Mouse (Mus musculus) stomach, postnatal 0 days (tissue): ENCODE results near the gene Slc44a3. TPM values are rescaled to one million over a fixed set of nuclear protein-coding genes. Genes with fewer than 3 reads are reported as not detected.

Experiments used
- ATAC-seq: fragments of 200-750 bp; cut with Nextera tagmentation; 2 replicates; pipeline ENCODE4 v1.8.0; 2017; ENCODE audit not compliant: low FRiP score, low TSS enrichment
- DNase-seq: peaks from one replicate; pipeline ENCODE4 v3.0.0-alpha.2; 2016; ENCODE audit warnings: low spot score
- H3K27ac ChIP-seq: fragments of 300-500 bp; sonication (generic); replicated peaks from 2 replicates; pipeline ENCODE4 v1.5.1; 2014; ENCODE audit warnings: mild to moderate bottlenecking, control low read depth
- H3K27me3 ChIP-seq: fragments of 300-500 bp; sonication (generic); 2 replicates; pipeline ENCODE4 v1.6.1; 2014; ENCODE audit warnings: low read length; ENCODE audit not compliant: control insufficient read depth, insufficient read depth
- H3K36me3 ChIP-seq: fragments of 300-500 bp; sonication (generic); 2 replicates; pipeline ENCODE4 v1.6.1; 2014; ENCODE audit warnings: low read length, mixed read lengths; ENCODE audit not compliant: control insufficient read depth, insufficient read depth
- H3K4me1 ChIP-seq: fragments of 300-500 bp; sonication (generic); replicated peaks from 2 replicates; pipeline ENCODE4 v1.6.1; 2014; ENCODE audit warnings: antibody characterized with exemption; ENCODE audit not compliant: control insufficient read depth, insufficient read depth
- H3K4me2 ChIP-seq: fragments of 300-500 bp; sonication (generic); replicated peaks from 2 replicates; pipeline ENCODE4 v1.6.1; 2014; ENCODE audit warnings: low read depth, mild to moderate bottlenecking, control low read depth, moderate library complexity
- H3K4me3 ChIP-seq: fragments of 300-500 bp; sonication (generic); 2 replicates; pipeline ENCODE4 v1.5.1; 2014; ENCODE audit warnings: low read depth, low read length, control low read depth
- H3K9ac ChIP-seq: fragments of 300-500 bp; sonication (generic); 2 replicates; pipeline ENCODE4 v1.6.1; 2014; ENCODE audit warnings: mild to moderate bottlenecking, low read length, control low read depth, mixed read lengths
- H3K9me3 ChIP-seq: fragments of 300-500 bp; sonication (generic); 2 replicates; pipeline ENCODE4 v1.6.1; 2016; ENCODE audit warnings: low read length; ENCODE audit not compliant: control insufficient read depth
- CTCF ChIP-seq: IDR thresholded peaks from 2 replicates; pipeline ENCODE4 v1.5.1; 2016; ENCODE audit warnings: antibody characterized with exemption, low read depth, mild to moderate bottlenecking, moderate library complexity
- EP300 ChIP-seq: optimal IDR thresholded peaks from 2 replicates; pipeline ENCODE3; 2016; ENCODE audit warnings: antibody characterized with exemption
- WGBS: fragments of 180-500 bp; shearing (Covaris S2); extraction: QIAGEN DNeasy Blood & Tissue Kit; methylation state at CpG from one replicate; pipeline ENCODE4 v1.1.7; 2014; 5-methylcytosine and 5-hydroxymethylcytosine counted together
- polyA plus RNA-seq: library from polyadenylated mRNA; unstranded; fragments of >200 nt; fragmentation: Nextera tagmentation; extraction: Ambion mirVana; gene quantifications from 2 replicates; pipeline ENCODE4 v1.2.1, GENCODE M21; 2015

The Slc44a3 gene
- polyA plus RNA-seq, 1 experiment from 2014 or later = 42.7 TPM

DNA sequence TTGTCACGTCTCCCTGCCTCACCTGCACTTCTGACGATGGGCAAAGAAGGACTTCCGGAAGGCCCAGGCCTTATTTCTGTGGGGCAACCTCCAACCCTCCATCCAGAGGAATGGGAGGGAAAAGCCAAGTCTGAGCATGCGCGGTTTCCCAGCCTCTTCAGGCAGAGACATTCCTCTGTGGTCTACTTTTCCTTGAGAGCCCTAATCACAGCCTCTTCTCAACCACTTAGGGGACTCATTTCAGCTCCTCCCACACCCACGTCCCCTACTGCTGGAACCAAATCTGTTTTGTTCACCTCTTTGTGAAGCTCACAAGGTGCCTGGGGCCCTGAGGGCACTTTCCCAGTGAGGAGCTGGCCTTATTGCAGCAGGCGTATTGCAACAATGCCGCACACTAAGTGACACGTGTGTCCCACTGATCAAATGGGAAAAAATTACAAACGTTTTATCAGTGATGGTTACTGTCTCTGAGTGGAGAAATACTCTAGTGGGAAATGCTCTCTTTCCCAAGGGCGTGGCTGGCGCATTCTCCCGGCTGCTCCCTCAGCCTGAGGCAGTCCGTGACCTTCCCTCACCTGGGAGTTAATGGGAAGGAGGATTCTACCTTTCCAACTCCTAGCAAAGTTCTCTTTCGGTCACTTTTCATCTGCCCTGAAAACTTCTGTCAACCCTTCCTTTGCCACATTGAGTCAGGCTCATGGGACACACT lies 27.4 kb upstream of the Slc44a3 start:
- H3K4me1 ChIP-seq = no peaks in the 10 kb centered on the region
- H3K9me3 ChIP-seq = no peaks in the 10 kb centered on the region
- DNase-seq = no peak
- H3K27me3 ChIP-seq = no peaks in the 10 kb centered on the region
- H3K36me3 ChIP-seq = no peaks in the 10 kb centered on the region
- no peak overlapping the region for H3K9ac ChIP-seq
- 74% methylated on average over 15 of the region's 15 CpGs for WGBS
- H3K27ac ChIP-seq = peak overlapping the region; percentile 84
- ATAC-seq = 0 out of 2 replicates have a peak, but pooled peaks have one; percentile 13
- H3K4me2 ChIP-seq = no peak overlapping the region
- TF ChIP-seq CTCF = no peak
- TF ChIP-seq EP300 = no peak
- no peak overlapping the region for H3K4me3 ChIP-seq

DNA sequence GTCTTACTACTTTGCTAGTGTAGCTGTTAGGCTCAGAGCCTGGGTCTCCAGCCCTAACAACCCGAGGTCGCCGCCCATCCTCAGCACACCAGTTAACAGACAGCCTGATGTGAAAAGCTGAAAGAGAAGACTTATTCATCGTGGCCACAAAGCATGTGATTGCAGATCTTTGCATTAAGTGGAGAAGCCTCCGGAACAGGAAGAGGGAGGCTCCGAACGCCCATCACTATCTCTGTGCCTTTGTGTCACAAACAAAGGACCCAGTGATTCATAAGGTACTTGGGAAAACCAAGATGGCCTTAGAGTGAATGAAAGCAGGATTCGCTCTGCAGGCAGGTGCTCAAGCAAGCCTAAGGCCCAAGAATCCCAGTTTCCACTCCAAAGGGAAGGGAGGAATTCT lies 26.7 kb upstream of the Slc44a3 start:
- 82% methylated on average over 8 of the region's 8 CpGs for WGBS
- peak overlapping the region; percentile 84; the same call in 1 of the 2 replicates for H3K27ac ChIP-seq
- H3K4me3 ChIP-seq = no peak overlapping the region
- H3K36me3 ChIP-seq = no peaks in the 10 kb centered on the region
- DNase-seq = no peak
- H3K9ac ChIP-seq = no peak overlapping the region
- H3K27me3 ChIP-seq = no peaks in the 10 kb centered on the region
- ATAC-seq = no peak
- TF ChIP-seq CTCF = no peak
- H3K4me2 ChIP-seq = no peak overlapping the region
- no peaks in the 10 kb centered on the region for H3K9me3 ChIP-seq
- H3K4me1 ChIP-seq = no peaks in the 10 kb centered on the region

DNA sequence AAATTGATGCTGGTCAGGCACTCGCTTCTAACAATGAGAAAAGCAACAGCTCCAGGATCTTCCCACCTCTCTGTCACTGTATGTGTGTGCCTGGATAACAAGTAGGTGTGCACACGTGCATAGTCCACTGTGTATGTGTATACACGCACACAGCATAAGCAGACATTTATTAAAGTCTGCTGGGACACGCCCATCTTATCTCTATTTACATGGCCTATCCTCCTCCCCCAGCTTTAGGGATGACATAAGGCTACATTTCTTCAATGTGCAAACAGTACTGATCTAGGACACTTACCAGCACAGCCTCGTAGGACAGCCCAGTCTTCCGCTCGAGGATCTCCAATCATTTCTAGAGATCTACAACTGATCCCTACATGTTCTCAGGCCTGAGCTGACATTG lies 24.1 kb upstream of the Slc44a3 start:
- H3K27ac ChIP-seq = no peak overlapping the region
- no peak overlapping the region for H3K9ac ChIP-seq
- H3K4me2 ChIP-seq = no peak overlapping the region
- WGBS = 52% methylated on average over 7 of the region's 7 CpGs
- DNase-seq (no peak), ATAC-seq (peak; percentile 74)
- no peaks in the 10 kb centered on the region for H3K36me3 ChIP-seq
- H3K9me3 ChIP-seq = no peaks in the 10 kb centered on the region
- H3K4me3 ChIP-seq = no peak overlapping the region
- no peaks in the 10 kb centered on the region for H3K4me1 ChIP-seq
- TF ChIP-seq CTCF (no peak), EP300 (no peak)
- no peaks in the 10 kb centered on the region for H3K27me3 ChIP-seq

DNA sequence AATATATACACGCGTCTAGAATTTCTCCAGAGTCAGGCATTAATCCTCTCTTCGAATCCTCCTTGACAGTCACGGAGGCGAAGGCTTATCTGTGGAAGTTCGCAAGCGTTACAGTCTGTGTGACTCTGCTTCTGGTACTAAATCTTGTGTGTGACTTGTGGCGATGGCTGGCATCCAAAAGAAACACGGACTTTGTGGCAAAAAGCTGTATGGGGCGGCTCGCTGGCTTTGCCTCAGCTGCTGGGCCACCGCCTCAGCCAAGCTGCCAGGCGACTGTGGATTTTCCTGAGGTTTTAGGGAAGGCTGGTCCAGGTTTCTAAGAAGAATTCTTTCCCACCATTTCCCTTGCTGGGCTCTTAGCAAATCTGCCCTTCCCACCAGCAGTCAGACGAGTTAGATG lies 21.1 kb upstream of the Slc44a3 start:
- no peak overlapping the region for H3K9ac ChIP-seq
- peak overlapping the region; percentile 17; the same call in 1 of the 2 replicates for H3K4me2 ChIP-seq
- no peaks in the 10 kb centered on the region for H3K9me3 ChIP-seq
- no peaks in the 10 kb centered on the region for H3K4me1 ChIP-seq
- H3K27ac ChIP-seq = 0 out of 2 replicates have a peak overlapping the region, but pooled peaks have one; percentile 20
- 24% methylated on average over 14 of the region's 14 CpGs for WGBS
- DNase-seq (peak; percentile 55), ATAC-seq (0 out of 2 replicates have a peak, but pooled peaks have one; percentile 19)
- no peaks in the 10 kb centered on the region for H3K36me3 ChIP-seq
- TF ChIP-seq EP300 = no peak
- no peak for TF ChIP-seq CTCF
- H3K4me3 ChIP-seq = no peak overlapping the region
- no peaks in the 10 kb centered on the region for H3K27me3 ChIP-seq

- ATAC-seq = no peak
- no peak overlapping the region; the same call in 1 of the 2 replicates for H3K27ac ChIP-seq
- no peaks in the 10 kb centered on the region for H3K9me3 ChIP-seq
- H3K27me3 ChIP-seq = no peaks in the 10 kb centered on the region
- H3K4me1 ChIP-seq = no peaks in the 10 kb centered on the region
- no peak overlapping the region for H3K9ac ChIP-seq
- TF ChIP-seq EP300 = no peak
- TF ChIP-seq CTCF = no peak
- no peak overlapping the region for H3K4me2 ChIP-seq
- no peak for DNase-seq
- no peaks in the 10 kb centered on the region for H3K36me3 ChIP-seq
- WGBS = 60% methylated on average over 11 of the region's 11 CpGs
- no peak overlapping the region for H3K4me3 ChIP-seq
Measured at GRCm38 (mm10) chr3:121552723-121553122, 20.5 kb upstream of the Slc44a3 start.

DNA sequence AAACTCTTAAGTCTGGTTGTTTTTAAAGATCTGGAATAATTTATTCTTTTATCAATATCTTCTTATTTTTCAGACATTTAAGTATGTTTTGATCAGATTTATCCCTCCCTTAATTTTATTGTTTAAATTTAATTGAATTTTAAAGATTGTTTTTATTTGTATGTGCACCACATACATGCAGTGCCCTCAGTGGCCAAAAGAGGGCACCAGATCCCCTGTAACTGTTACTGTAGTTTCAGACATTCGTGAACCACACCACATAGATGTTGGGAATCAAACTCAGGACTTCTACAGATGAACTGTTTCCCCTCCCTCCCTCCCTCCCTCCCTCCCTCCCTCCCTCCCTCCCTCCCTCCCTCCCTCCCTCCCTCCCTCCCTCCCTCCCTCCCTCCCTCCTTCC lies 18.2 kb upstream of the Slc44a3 start:
- no peaks in the 10 kb centered on the region for H3K36me3 ChIP-seq
- no peak overlapping the region for H3K4me2 ChIP-seq
- H3K27ac ChIP-seq = no peak overlapping the region
- H3K9ac ChIP-seq = no peak overlapping the region
- no peaks in the 10 kb centered on the region for H3K9me3 ChIP-seq
- no peak overlapping the region for H3K4me3 ChIP-seq
- no peak for ATAC-seq
- no peaks in the 10 kb centered on the region for H3K27me3 ChIP-seq
- 19% methylated on average over 1 of the region's 1 CpGs for WGBS
- H3K4me1 ChIP-seq = no peaks in the 10 kb centered on the region
- peak; percentile 71 for DNase-seq
- TF ChIP-seq EP300 (no peak), CTCF (peak; percentile 89)
